Mouse (Mus musculus) brown adipose tissue, adult 24 weeks (tissue): ENCODE results near the gene Hcn3. TPM values are rescaled to one million over a fixed set of nuclear protein-coding genes. Genes with fewer than 3 reads are reported as not detected.

ENCODE experiments used
- H3K27ac ChIP-seq: fragments of 200-500 bp; replicated peaks from 2 replicates; pipeline ENCODE4 v1.5.1; 2012; ENCODE audit warnings: low read depth, mild to moderate bottlenecking, low read length
- H3K4me1 ChIP-seq: fragments of 200-500 bp; 2 replicates; pipeline ENCODE4 v1.6.1; 2012; ENCODE audit warnings: low read length, mixed read lengths; ENCODE audit not compliant: control insufficient read depth, insufficient read depth, insufficient read length
- H3K4me3 ChIP-seq: fragments of 200-500 bp; 2 replicates; pipeline ENCODE4 v1.5.1; 2012; ENCODE audit warnings: low read depth, mild to moderate bottlenecking, low read length, moderate library complexity; ENCODE audit not compliant: insufficient read depth
- polyA plus RNA-seq: library from polyadenylated mRNA; stranded (reverse); fragments of >200 nt; gene quantifications from 2 replicates; pipeline ENCODE4 v1.2.4, GENCODE M21; 2012; ENCODE audit not compliant: missing spikeins, insufficient read depth, insufficient read length

Hcn3 gene
- polyA plus RNA-seq, 1 experiment, result not detected

DNA sequence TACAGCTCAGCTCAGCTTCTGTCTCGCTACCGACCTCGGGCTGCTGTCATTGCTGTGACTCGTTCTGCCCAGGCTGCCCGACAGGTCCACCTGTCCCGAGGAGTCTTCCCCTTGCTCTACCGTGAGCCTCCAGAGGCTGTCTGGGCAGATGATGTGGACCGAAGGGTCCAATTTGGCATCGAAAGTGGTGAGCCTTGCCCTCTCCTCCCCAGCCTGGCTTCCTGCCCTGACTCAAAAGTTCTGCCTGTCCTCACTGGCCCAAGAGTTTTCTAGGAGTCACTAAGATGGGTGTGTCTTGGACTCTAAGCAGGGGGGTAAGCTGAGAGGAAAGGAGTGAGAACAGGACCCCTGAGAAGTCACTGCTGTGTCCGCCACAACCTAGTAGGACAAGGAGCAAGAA, 15.2 kb downstream of the Hcn3 start:
- no peaks in the 10 kb centered on the region for H3K4me1 ChIP-seq
- no peak overlapping the region for H3K4me3 ChIP-seq
- H3K27ac ChIP-seq, result no peak overlapping the region

DNA sequence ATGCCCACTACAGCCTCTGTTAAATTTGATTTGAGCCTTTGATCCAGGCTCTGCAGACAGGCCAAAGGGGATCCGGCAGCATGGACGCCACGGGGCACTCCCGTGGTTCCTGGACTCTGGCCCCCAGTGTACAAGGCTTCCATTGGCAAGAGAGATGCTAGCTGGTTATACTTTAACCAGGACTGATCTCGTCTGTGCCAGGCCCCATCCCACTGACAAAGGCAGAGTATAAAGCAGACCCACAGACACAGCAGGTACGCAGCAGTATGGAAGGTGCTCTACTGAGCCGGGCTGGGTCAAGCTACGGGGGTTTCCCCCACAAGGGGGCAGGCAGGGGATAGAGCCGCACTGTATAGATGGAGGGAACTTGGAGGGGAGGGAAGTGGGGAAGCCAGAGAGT, 23.6 kb downstream of the Hcn3 start:
- Histone ChIP-seq H3K27ac (no peak overlapping the region), H3K4me3 (no peak overlapping the region), H3K4me1 (no peaks in the 10 kb centered on the region)

DNA sequence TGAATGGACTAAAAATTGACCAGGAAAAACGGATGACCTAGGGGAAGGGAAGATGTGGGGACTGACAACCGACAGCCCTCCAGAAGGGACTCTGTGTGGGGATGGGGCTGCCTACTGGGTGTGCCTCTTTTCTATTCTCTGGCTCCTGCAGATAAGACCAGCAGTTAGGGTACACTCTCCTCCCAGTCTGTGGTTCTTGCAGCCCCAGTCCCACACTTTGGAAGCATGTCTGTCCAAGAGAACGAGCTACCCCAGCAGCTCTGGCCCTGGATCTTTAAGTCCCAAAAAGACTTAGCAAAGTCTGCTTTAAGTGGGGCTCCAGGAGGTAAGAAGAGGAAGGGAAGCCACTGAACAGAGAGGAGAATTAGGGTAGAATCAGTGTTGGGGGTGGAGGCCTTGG, 24.0 kb downstream of the Hcn3 start, which contains the start of gene Pklr:
Gene Pklr, plus strand, starts transcription at position 185 of the 400 bp plus-strand sequence.
- H3K4me3 ChIP-seq, result no peak within 1 kb of the TSS
- H3K4me1 ChIP-seq, result no peaks in the 10 kb centered on the region
- no peak within 1 kb of the TSS for H3K27ac ChIP-seq

DNA sequence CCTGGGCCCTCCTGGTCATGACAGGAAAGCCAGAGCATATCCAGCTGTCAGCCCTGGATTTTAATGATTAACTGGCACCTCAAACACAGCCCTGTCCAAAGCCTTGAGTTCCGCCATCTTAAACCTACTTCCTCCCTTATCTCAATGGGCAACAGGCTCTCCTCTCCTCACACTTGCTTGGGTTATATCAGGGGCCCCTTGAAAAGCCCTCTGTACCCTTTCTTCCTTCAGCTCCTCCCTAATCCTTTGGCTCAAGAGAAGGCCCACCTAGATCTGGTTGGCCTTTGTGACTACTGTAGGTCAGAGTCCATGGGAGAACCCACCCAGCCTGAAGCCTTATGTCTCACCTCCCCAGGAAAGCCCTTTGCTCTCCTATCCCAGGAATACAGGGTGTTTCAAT, 26.2 kb downstream of the Hcn3 start:
- Histone ChIP-seq H3K4me1 (no peaks in the 10 kb centered on the region), H3K4me3 (no peak overlapping the region), H3K27ac (no peak overlapping the region)

DNA sequence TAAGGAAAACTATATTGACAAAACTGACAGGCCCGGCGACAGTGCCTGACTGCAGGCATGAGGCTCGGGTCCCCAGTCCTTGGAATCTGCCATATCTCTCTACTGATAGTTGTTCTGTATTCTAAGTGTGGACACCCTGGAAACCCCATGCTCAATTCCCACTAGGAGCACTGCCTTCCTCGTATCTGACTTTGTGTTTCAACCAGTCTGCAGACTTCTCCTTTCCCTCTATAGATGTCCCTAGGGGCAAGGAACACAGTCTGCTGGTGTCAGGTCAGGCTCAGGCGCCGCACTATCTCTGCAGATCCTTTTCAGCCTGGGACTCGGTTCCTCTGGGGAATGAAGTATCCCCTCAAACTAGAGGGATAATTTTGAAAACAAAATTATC, 26.9 kb downstream of the Hcn3 start:
- no peak overlapping the region for H3K27ac ChIP-seq
- no peak overlapping the region for H3K4me3 ChIP-seq

DNA sequence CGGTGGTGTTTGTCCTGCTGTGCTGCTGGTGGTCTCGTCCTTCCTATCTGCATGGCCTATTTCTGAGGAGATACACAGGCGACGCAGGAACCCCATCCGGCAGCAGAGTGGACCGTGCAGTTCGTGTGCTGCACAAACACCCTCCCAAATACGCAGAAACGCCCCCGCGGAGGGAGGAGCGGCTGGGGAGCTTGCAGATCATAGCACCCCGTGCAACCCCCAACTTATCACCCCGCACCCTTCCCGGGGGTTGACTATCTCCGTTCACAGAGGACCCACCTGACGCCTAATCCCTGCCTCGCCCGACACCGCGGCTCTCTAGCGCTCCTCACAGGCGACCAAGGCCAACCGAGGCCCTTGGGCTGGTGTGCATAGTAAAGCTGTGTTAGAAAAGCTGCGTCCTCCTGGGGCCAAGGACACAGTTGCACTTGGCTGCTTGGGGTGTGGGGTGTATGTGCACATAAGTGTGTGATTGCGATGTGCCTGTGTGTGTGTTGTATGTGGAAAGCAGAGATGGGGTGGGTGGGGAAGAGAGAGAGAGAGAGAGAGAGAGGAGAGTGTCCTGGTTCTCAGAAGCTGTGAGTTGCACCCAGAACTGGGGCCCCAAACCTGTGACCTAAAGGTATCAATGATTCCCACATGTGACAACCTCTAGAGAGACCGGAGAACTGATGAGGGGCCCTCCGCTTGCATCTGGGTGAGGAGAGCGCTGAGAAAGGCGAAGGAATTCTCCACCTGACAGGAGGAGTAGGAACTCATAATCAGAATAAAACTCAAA, 27.5 kb downstream of the Hcn3 start:
- no peak overlapping the region for H3K27ac ChIP-seq
- H3K4me3 ChIP-seq, result 0 out of 2 replicates have a peak overlapping the region, but pooled peaks have one; percentile 12
- H3K4me1 ChIP-seq, result no peaks in the 10 kb centered on the region

More for the DNA sequence above, 26.9 kb downstream of the Hcn3 start:
- no peaks in the 10 kb centered on the region for H3K4me1 ChIP-seq

DNA sequence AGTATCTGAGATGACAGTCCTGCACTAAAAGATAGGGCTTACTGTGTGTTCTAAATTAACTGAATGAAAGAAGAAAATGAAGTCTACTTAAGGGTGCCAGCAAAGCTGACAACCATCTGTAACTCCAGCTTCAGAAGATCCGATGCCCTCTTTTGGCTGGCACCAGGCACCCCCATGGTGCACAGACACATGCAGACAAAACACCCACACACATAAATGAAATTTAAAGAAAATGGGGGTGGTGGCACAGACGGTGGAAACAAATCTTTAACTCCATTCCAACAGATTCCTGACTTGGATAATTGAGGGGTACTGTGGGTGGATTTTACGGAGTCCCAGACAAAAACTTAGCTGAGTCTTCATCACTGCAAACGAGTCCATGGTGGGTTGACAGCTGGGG, 28.2 kb downstream of the Hcn3 start:
- H3K27ac ChIP-seq, result no peak overlapping the region
- H3K4me3 ChIP-seq, result no peak overlapping the region
- H3K4me1 ChIP-seq, result no peaks in the 10 kb centered on the region

DNA sequence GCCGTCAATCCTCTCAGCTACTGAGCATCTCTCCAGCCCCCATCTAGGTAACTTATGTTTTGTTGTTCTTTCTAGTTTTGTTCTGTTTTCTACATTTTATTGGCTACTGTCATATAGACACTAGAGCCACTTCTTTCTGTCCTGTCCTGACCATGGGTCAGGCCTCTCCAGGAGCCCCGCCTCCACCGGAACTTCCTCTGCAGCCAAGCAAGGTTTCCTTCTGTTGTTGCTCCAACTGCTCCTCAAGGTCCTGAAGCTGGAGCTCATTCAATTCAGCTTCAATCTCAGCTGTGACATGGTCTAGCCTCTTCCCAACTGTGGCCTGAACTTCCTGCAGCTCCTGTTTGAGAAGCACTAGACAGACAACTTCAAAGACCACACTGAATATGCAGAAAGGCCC, 30.1 kb downstream of the Hcn3 start:
- H3K4me3 ChIP-seq, result no peak overlapping the region

DNA sequence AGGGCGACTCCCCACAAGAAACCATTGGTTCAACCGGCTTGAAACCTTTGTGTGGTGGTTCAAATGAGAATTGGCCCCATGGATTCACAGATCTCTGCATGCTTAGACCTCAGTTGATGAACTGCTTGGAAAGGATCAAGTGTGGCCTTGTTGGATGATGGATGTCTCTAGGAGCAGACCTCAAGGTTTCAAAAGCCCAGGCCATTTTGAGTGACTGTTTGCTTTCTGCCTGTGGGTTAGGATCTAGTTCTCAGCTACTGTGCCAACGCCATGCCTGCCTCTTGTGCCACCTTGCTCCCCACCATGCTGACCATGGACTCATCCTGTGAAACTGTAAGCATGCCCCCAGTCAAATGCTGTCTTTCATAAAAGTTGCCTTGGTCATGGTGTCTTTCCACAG, 34.0 kb downstream of the Hcn3 start:
- Histone ChIP-seq H3K27ac (no peak overlapping the region), H3K4me3 (no peak overlapping the region), H3K4me1 (peaks cover 5% of the 10 kb centered on the region; the same call in 1 of the 2 replicates)

More for the DNA sequence above, 30.1 kb downstream of the Hcn3 start:
- Histone ChIP-seq H3K27ac (no peak overlapping the region), H3K4me1 (no peaks in the 10 kb centered on the region)

DNA sequence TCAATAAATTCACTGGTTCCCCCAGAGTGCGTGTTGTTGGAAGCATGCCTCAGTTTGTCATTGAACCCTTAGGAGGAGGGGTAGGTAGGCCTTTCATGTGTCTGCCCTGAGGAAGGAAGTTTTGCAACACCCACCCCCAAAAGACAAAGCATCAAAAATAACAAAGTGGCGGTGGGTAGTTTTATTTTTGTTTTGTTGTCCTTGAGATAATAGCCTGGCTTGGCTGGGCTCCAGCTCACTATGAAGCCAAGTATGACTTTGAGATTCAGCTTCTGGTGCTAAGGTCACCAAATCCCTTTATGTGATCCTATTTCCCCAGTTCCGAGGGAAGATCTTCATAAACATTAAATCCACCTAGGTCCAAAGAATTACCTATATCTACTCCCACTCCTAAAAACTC, 35.8 kb downstream of the Hcn3 start:
- Histone ChIP-seq H3K27ac (no peak overlapping the region), H3K4me1 (peaks cover 5% of the 10 kb centered on the region; the same call in 1 of the 2 replicates), H3K4me3 (no peak overlapping the region)

DNA sequence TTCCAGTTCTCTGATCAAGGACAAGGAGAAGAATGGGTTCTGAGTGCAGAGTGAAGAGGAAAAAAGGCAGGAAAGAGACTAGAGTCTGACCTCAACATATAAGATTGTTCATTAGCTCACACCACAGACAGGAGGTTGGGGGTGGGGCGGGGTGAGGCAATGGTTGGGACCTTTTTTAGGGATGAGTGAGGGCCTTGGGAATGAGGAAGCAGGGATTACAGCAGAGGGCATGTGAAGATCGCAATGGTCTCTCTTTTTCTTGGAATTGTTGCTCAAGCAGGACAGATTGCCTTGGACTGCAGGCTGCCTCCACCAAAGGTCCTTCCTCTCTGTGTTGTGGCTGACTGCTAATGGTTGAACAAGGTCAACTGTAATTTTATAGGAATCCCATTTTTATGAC, 36.7 kb downstream of the Hcn3 start:
- peaks cover 5% of the 10 kb centered on the region; the same call in 1 of the 2 replicates for H3K4me1 ChIP-seq
- no peak overlapping the region for H3K4me3 ChIP-seq
- H3K27ac ChIP-seq, result no peak overlapping the region

DNA sequence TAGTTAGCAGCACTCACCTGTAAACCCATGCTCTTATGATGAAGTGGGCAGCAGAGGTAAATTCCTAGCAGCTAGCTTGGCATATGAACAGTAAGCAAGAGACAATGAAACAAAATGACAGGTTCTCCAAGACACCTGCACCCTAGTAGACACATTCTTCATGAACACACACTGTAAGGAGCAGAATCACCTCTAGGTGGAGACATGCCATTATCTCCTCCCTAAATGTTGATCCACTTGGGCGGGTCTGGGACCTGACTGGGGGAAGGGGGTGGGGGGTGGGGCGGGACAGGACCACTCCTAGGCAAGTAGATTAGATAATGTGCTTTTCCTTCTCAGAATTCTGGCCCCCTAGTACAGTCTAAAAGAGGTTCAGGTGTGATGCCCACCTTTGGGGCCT, 44.5 kb downstream of the Hcn3 start:
- Histone ChIP-seq H3K27ac (no peak overlapping the region), H3K4me3 (no peak overlapping the region), H3K4me1 (no peaks in the 10 kb centered on the region)

DNA sequence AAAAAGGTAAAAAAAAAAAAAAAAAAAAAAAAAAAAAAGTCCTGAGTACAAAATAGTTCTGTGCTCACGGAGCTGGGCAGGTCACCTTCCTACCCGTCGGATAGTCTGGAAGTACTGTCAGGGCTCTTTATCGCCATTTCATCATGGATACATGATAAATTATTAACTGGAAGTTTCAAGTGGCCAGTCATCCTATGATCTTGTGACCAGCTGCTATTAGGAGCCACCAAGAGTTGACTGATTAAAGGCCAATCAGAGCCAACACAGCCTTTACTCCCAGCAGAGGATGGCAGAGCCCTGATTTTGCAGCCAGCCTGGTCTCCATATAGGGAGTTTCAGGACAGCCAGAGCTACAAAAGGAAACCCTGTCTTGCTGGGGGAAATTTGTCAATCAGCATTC, 46.9 kb downstream of the Hcn3 start:
- Histone ChIP-seq H3K27ac (no peak overlapping the region), H3K4me3 (no peak overlapping the region), H3K4me1 (no peaks in the 10 kb centered on the region)

DNA sequence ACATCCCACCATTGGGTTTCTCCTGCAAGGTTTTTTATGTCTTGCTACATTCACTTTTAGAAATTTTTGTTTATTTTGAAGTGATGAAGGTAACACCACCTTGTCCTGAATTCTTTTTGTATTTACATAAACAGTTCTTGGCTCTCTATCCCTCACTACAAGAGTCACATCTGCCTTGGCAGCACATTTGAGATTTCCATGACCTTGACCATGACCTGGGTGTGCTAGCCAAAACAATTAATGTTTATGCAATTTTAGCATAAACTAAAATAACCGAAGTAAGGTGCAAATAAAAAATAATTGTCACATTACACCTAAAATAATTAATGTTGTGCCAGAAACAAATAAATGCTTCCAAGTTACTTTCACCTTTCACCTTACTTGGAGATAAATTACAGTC, 51.9 kb downstream of the Hcn3 start:
- Histone ChIP-seq H3K4me1 (no peaks in the 10 kb centered on the region), H3K27ac (no peak overlapping the region), H3K4me3 (no peak overlapping the region)

DNA sequence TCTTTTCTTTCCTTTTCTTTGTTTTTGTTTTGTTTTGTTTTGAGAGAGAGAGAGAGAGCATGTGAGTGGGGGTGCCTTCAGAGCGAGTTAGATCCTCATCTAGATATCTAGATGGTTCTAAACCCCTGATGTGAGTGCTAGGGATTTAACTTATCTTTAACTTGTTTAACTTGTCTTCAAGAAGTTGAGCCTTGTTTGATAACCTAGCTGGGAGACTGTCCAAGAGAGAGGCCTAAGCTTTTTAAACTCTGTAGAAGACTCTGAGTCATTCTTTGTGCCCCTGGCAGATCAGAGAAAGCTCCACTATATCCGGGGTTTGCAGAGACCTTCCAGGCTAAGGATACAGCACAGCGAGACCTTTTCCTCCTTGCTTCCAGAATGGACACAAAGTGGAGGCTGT, 52.5 kb downstream of the Hcn3 start:
- Histone ChIP-seq H3K27ac (no peak overlapping the region), H3K4me3 (no peak overlapping the region), H3K4me1 (no peaks in the 10 kb centered on the region)

DNA sequence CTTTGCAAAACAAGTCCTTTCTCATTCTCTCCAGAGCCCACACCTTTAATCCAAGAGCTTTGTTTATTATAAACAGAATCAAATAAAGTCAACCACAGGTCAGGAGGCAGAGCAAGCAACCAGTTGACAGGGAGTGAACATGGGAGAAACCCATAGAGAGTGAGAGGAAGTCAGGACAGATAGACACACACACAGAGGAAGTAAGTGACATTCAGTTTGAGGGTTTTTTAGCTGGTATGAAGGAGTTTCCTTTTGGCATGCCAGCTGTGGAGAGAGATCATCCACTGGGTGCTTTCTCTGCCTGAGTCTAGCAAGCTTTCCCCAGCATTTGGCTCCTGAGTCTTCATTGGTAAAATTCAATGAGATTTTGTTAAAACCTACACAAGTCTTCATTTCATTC, 53.1 kb downstream of the Hcn3 start:
- H3K4me1 ChIP-seq, result no peaks in the 10 kb centered on the region
- H3K27ac ChIP-seq, result no peak overlapping the region
- no peak overlapping the region for H3K4me3 ChIP-seq
